Mouse (Mus musculus) embryonic fibroblast, embryonic 13.5 days (primary cell): Measurements from ENCODE around the gene 1700012B07Rik. TPM values are rescaled to one million over a fixed set of nuclear protein-coding genes. Genes with fewer than 3 reads are reported as not detected.
A peak's percentile ranks its signal among the peaks of the same experiment; 100 is the strongest.

Experiments
- H3K27ac ChIP-seq: 2 replicates; pipeline ENCODE4 v1.5.1; 2012; ENCODE audit warnings: low read length, control low read depth, inconsistent platforms; ENCODE audit not compliant: insufficient read depth
- H3K4me1 ChIP-seq: 2 replicates; pipeline ENCODE4 v1.6.1; 2011; ENCODE audit warnings: low read length; ENCODE audit not compliant: control insufficient read depth, insufficient read depth
- H3K4me3 ChIP-seq: 2 replicates; pipeline ENCODE4 v1.5.1; 2011; ENCODE audit warnings: mild to moderate bottlenecking, control low read depth, low read length; ENCODE audit not compliant: insufficient read depth
- CTCF ChIP-seq: IDR thresholded peaks from 2 replicates; pipeline ENCODE4 v1.5.1; 2011; ENCODE audit warnings: mild to moderate bottlenecking, control low read depth, low read length, moderate library complexity, borderline replicate concordance; ENCODE audit not compliant: insufficient read depth
- POLR2A ChIP-seq: IDR thresholded peaks from 2 replicates; pipeline ENCODE4 v1.6.1; 2011; ENCODE audit warnings: low read depth, mild to moderate bottlenecking, control low read depth, low read length, moderate library complexity
- polyA plus RNA-seq: library from polyadenylated mRNA; stranded (reverse); fragments of >200 nt; gene quantifications from 2 replicates; pipeline ENCODE4 v1.2.4, GENCODE M21; 2011; ENCODE audit warnings: low read depth; ENCODE audit not compliant: missing spikeins, insufficient read length

The 1700012B07Rik gene
- polyA plus RNA-seq, 1 experiment, result not detected

DNA sequence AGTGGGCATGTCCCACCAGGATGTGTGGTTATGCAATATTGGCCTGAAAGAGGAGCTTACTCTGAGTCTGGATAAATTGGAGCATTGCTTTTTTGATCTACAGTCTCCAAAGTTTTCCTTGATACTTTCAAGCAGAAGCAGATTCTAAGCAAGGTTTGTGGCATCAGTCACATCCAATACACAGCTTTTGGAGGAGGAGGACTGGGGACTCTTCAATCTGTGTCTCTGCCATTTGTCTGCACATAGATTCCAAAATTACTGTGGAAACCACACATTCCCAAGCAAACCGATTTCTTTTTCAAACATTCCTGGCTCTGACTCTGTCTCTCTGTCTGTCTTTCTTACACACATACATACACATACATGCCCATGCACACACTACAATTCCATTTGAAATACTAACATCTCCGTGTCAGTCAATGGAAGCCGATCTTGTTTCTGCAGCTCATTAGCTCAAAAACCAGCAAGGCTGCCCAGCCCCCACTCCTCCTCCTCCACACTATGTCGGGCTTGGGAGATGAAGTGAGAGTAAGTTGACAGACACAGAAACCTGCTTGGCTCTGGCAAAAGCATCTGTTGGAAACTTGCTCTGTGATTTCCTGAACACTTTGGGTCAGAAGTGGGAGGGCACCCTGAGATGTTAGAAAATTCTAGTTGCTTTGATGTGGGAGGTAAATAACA lies 18.5 kb downstream of the 1700012B07Rik start:
- H3K27ac ChIP-seq, result peak overlapping the region; percentile 58

GRCm38 (mm10) chr11:109801515-109801914 lies 26.3 kb downstream of the 1700012B07Rik start:
- TF ChIP-seq POLR2A, result no peak
- no peak for TF ChIP-seq CTCF
- Histone ChIP-seq H3K27ac (no peak overlapping the region), H3K4me1 (peaks cover 3% of the 10 kb centered on the region; the same call in 1 of the 2 replicates), H3K4me3 (no peak overlapping the region)

More for the DNA sequence above, 18.5 kb downstream of the 1700012B07Rik start:
- TF ChIP-seq POLR2A, result no peak
- Histone ChIP-seq H3K4me1 (no peaks in the 10 kb centered on the region), H3K4me3 (no peak overlapping the region)

DNA sequence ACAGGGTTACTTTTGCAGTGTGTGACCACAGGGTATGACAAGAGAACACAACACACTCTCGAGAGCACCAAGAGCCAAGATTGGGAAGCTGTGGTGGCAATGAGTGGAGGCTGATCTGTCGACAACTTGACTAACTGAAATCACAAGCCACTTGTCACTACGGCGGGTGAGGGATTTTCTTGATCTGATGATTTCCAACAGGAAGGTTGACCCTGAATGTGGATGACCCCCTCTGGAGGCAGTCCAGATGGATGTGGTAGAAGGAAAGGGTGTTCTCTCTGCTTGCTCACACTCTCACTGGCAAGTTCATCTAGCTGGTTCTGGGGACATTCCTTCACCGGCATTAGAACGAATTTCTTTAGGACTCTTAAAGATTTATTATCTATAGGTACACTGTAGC lies 30.3 kb downstream of the 1700012B07Rik start:
- Histone ChIP-seq H3K27ac (no peak overlapping the region), H3K4me3 (no peak overlapping the region), H3K4me1 (peaks cover 3% of the 10 kb centered on the region; the same call in 1 of the 2 replicates)
- TF ChIP-seq POLR2A (no peak), CTCF (no peak)

DNA sequence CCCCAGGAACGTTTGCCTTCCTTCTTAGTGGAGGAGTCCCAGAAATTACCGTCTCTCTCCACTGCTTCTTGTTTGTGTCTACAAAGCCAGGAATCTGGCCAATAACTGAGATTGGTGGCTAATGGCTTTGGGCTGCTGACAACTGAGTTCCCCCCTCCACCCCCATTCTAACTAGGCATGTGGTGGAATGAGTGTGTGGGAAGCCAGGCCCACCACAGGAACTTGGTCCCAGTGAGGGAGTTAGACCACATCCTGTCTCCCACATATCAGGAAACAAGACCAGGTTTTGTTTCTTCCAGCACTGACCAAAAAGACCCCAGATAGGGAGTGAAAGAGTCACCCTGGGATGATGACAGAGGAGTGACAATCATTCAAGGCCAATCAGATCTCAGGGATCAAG lies 32.3 kb downstream of the 1700012B07Rik start:
- Histone ChIP-seq H3K4me3 (no peak overlapping the region), H3K4me1 (peaks cover 3% of the 10 kb centered on the region; the same call in 1 of the 2 replicates), H3K27ac (peak overlapping the region; percentile 88)
- no peak for TF ChIP-seq POLR2A
- TF ChIP-seq CTCF, result no peak

GRCm38 (mm10) chr11:109793578-109793977 lies 34.3 kb downstream of the 1700012B07Rik start:
- TF ChIP-seq POLR2A, result no peak
- no peak for TF ChIP-seq CTCF
- no peak overlapping the region for H3K27ac ChIP-seq
- no peak overlapping the region for H3K4me3 ChIP-seq
- peaks cover 3% of the 10 kb centered on the region; the same call in 1 of the 2 replicates for H3K4me1 ChIP-seq

DNA sequence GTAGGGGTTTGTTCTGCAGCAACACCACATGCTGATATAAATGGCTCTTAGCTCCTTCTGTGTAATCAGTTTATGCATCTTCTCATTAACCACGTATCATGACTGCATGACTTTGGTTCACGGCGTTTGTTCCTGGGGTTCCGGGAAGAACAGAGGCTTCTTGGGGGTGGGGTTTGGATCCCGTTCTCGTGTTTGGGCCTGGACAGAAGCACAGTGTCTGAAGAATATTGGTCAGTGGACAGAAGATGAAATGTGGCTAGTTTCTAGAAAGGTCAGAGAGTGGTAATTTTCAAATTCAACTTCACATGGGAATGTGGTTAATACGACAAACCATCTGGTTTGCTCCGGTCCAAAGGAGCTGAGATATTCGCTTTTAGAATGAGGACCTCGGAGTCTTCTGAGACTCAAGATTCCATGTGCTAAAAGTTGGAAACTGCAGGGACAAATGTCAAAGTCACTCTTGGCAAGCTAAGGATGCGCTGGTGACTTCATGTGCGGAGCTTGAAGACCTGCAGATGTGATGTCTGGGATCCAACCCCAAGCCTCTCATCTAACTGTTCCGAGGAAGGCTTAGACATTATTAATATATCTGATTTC lies 35.3 kb downstream of the 1700012B07Rik start:
- Histone ChIP-seq H3K4me3 (no peak overlapping the region), H3K4me1 (peaks cover 3% of the 10 kb centered on the region; the same call in 1 of the 2 replicates), H3K27ac (no peak overlapping the region)
- TF ChIP-seq CTCF, result no peak
- TF ChIP-seq POLR2A, result no peak

DNA sequence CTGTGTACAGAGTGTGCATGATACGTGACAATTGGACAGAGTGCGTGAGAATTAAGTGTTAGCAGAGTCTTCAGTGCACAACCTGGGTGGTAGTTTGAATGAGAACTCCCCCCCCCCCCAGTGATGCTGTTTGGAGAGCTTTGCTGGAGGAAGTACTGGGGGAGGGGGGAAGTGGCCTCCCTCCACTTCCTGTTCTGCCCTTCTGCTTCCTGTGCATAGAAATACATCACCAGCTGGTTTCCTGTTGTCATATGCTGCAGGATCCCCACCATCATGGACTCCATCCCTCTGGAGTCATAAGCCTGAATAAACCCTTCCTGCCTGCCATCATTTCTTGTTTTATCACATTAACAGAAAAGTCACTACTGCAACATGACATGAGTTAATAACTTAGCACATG lies 35.9 kb downstream of the 1700012B07Rik start:
- no peak for TF ChIP-seq CTCF
- TF ChIP-seq POLR2A, result no peak
- Histone ChIP-seq H3K27ac (no peak overlapping the region), H3K4me1 (peaks cover 3% of the 10 kb centered on the region; the same call in 1 of the 2 replicates), H3K4me3 (no peak overlapping the region)

DNA sequence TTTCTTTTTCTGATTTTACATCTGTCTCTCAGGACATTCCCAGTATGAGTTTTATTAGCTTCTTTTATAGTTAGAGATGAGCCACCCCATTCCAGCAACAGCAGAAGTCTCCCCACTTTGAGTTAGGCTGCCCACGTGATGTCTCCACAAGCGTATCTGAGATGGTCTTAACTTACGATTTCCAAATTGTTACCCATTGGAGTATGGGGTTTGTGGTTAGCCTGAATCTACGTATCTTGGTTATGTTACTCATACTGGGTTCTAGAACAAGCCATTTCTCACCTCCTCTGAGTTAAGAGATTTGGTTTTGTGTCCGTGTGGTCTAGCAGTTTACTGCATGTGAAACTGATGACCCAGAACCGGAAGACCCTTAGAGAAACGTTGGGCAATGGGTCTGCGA lies 37.6 kb downstream of the 1700012B07Rik start:
- Histone ChIP-seq H3K27ac (no peak overlapping the region), H3K4me3 (no peak overlapping the region), H3K4me1 (no peaks in the 10 kb centered on the region)
- TF ChIP-seq CTCF (no peak), POLR2A (no peak)

DNA sequence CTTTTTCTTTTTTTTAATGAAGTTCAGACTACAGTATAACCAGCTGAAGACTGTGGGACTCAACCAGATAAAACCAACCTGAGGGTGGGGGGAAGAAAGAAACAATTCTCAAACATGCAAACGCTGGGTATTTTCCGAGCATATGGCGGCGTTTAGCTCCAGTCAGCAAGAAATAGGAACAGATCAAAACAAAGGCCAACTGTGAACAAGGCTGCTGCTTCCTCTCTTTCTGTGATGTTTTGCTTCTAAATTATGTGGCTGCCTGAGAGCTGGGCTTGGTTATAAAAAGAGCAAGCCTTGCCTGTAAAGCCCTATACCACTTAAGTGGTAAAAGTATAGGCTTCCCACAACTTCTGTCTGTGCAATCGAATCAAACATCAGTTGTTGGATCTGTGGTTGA lies 42.5 kb downstream of the 1700012B07Rik start:
- no peak for TF ChIP-seq CTCF
- TF ChIP-seq POLR2A, result no peak
- Histone ChIP-seq H3K4me3 (no peak overlapping the region), H3K27ac (no peak overlapping the region), H3K4me1 (no peaks in the 10 kb centered on the region)

GRCm38 (mm10) chr11:109771381-109771780 lies 56.5 kb downstream of the 1700012B07Rik start:
- no peak for TF ChIP-seq POLR2A
- TF ChIP-seq CTCF, result no peak
- no peak overlapping the region for H3K4me3 ChIP-seq
- no peaks in the 10 kb centered on the region for H3K4me1 ChIP-seq
- no peak overlapping the region for H3K27ac ChIP-seq
